Mouse (Mus musculus): ENCODE measurements around the gene Vmn2r108. TPM values are rescaled to one million over a fixed set of nuclear protein-coding genes. Genes with fewer than 3 reads are reported as not detected.
"Not testable (repeated sequence)": the region's sequence is repeated elsewhere in the genome, so short reads cannot be mapped to it uniquely, and the experiment has no call there.

Vmn2r108 gene
- total RNA-seq (2021) = not detected in 2 replicates
- long read RNA-seq, experiment 1 = 0 reads
- long read RNA-seq, experiment 2 = 0 reads

- no peak for DNase-seq
Measured at GRCm38 (mm10) chr17:20481231-20481630, at the start of gene Vmn2r108. Gene Vmn2r108, minus strand, starts transcription at chr17:20481331.

GRCm38 (mm10) chr17:20508247-20508646 is 27.1 kb upstream of the Vmn2r108 start:
- DNase-seq = not testable (repeated sequence)

GRCm38 (mm10) chr17:20497858-20498257 is 16.7 kb upstream of the Vmn2r108 start, which contains the start of gene Vmn1r225:
Gene Vmn1r225, plus strand, starts transcription at chr17:20498158.
- DNase-seq = no peak

GRCm38 (mm10) chr17:20473311-20473710 is 7.8 kb downstream of the Vmn2r108 start:
- DNase-seq = no peak

GRCm38 (mm10) chr17:20439263-20439662 is 41.9 kb downstream of the Vmn2r108 start:
- no peak for DNase-seq

GRCm38 (mm10) chr17:20413846-20414245 is 67.3 kb downstream of the Vmn2r108 start, which contains the start of gene Vmn1r224:
Gene Vmn1r224, plus strand, starts transcription at chr17:20414146.
- DNase-seq = no peak

Other genes with a start within 250 kb of the Vmn2r108 start
- not detected in 2 replicates for gene Vmn2r105, start 246.3 kb downstream of the Vmn2r108 start, total RNA-seq (2021)
- gene Vmn2r106, start 195.8 kb downstream of the Vmn2r108 start, total RNA-seq (2021) = not detected in 2 replicates
- not detected in 2 replicates for gene Vmn2r107, start 136.1 kb downstream of the Vmn2r108 start, total RNA-seq (2021)
- gene Vmn1r224, start 67.2 kb downstream of the Vmn2r108 start, total RNA-seq (2021) = not detected in 2 replicates
- not detected in 2 replicates for gene Vmn1r225, start 16.8 kb upstream of the Vmn2r108 start, total RNA-seq (2021)
- gene Vmn2r109, start 83.4 kb upstream of the Vmn2r108 start, total RNA-seq (2021) = not detected in 2 replicates
- gene Vmn2r110, start 115.1 kb upstream of the Vmn2r108 start, total RNA-seq (2021) = not detected in 2 replicates
- gene Fpr-rs3, start 143.5 kb upstream of the Vmn2r108 start, total RNA-seq (2021) = not detected in 2 replicates
- gene Vmn1r226, start 201.5 kb upstream of the Vmn2r108 start, total RNA-seq (2021) = not detected in 2 replicates
- gene Vmn1r227, start 248.5 kb upstream of the Vmn2r108 start, total RNA-seq (2021) = not detected in 2 replicates

Data from adrenal gland, postnatal 14 days (tissue).